Mouse (Mus musculus) midbrain, postnatal 0 days (tissue): ENCODE data around the gene Pgam1. TPM values are rescaled to one million over a fixed set of nuclear protein-coding genes. Genes with fewer than 3 reads are reported as not detected.

ENCODE experiments used
- ATAC-seq: fragments of 200-750 bp; cut with Nextera tagmentation; 2 replicates; pipeline ENCODE4 v1.8.0; 2017; ENCODE audit warnings: moderate number of reproducible peaks, mild to moderate bottlenecking, moderate TSS enrichment, moderate library complexity; ENCODE audit not compliant: low FRiP score
- DNase-seq: peaks from one replicate; pipeline ENCODE4 v3.0.0-alpha.2; 2015; ENCODE audit warnings: low spot score
- H3K27ac ChIP-seq: fragments of 300-500 bp; sonication (generic); 2 replicates; pipeline ENCODE4 v1.5.1; 2014; ENCODE audit warnings: low read depth, mild to moderate bottlenecking, low read length, mixed read lengths
- H3K27me3 ChIP-seq: fragments of 300-500 bp; sonication (generic); 2 replicates; pipeline ENCODE4 v1.6.1; 2014; ENCODE audit warnings: low read length, control low read depth, mixed read lengths; ENCODE audit not compliant: insufficient read depth
- H3K36me3 ChIP-seq: fragments of 300-500 bp; sonication (generic); 2 replicates; pipeline ENCODE4 v1.6.1; 2014; ENCODE audit warnings: low read length, control low read depth, mixed read lengths; ENCODE audit not compliant: insufficient read depth
- H3K4me1 ChIP-seq: fragments of 300-500 bp; sonication (generic); 2 replicates; pipeline ENCODE4 v1.6.1; 2014; ENCODE audit warnings: mild to moderate bottlenecking, control low read depth, antibody characterized with exemption, low read length, mixed read lengths; ENCODE audit not compliant: insufficient read depth
- H3K4me2 ChIP-seq: fragments of 300-500 bp; sonication (generic); 2 replicates; pipeline ENCODE4 v1.6.1; 2014; ENCODE audit warnings: low read depth, mild to moderate bottlenecking, low read length, mixed read lengths; ENCODE audit not compliant: poor library complexity, severe bottlenecking
- H3K4me3 ChIP-seq: fragments of 300-500 bp; sonication (generic); 2 replicates; pipeline ENCODE4 v1.5.1; 2014; ENCODE audit warnings: low read depth, mild to moderate bottlenecking, low read length, moderate library complexity
- H3K9ac ChIP-seq: fragments of 300-500 bp; sonication (generic); replicated peaks from 2 replicates; pipeline ENCODE4 v1.6.1; 2014; ENCODE audit warnings: mild to moderate bottlenecking, low read length, moderate library complexity, mixed read lengths; ENCODE audit not compliant: poor library complexity, severe bottlenecking
- H3K9me3 ChIP-seq: fragments of 300-500 bp; sonication (generic); 2 replicates; pipeline ENCODE4 v1.6.1; 2016; ENCODE audit warnings: low read length, control low read depth
- CTCF ChIP-seq: IDR thresholded peaks from 2 replicates; pipeline ENCODE4 v1.5.1; 2016; ENCODE audit warnings: antibody characterized with exemption, mild to moderate bottlenecking
- WGBS: fragments of 180-500 bp; shearing (Covaris S2); extraction: QIAGEN DNeasy Blood & Tissue Kit; methylation state at CpG from one replicate; pipeline ENCODE4 v1.1.7; 2014; 5-methylcytosine and 5-hydroxymethylcytosine counted together
- polyA plus RNA-seq: library from polyadenylated mRNA; unstranded; fragments of >200 nt; fragmentation: Nextera tagmentation; extraction: Ambion mirVana; gene quantifications from 2 replicates; pipeline ENCODE4 v1.2.1, GENCODE M21; 2015
- total RNA-seq: library from RNA; depleted of rRNA; stranded (reverse); fragments of >200 nt; gene quantifications from 2 replicates; pipeline ENCODE4 v1.2.3, GENCODE M21; 2014

Pgam1 gene
- total and polyA plus RNA-seq, 2 experiments from 2014 or later = 473 to 536 TPM

GRCm38 (mm10) chr19:41881842-41882241 is 29.9 kb upstream of the Pgam1 start:
- no peaks in the 10 kb centered on the region for H3K27me3 ChIP-seq
- TF ChIP-seq CTCF = no peak
- no peaks in the 10 kb centered on the region for H3K9me3 ChIP-seq
- peaks cover 69% of the 10 kb centered on the region for H3K36me3 ChIP-seq
- H3K4me2 ChIP-seq = no peak overlapping the region
- WGBS = 95% methylated on average over 4 of the region's 4 CpGs
- ATAC-seq (no peak), DNase-seq (no peak)
- no peaks in the 10 kb centered on the region for H3K4me1 ChIP-seq
- no peak overlapping the region for H3K9ac ChIP-seq
- H3K27ac ChIP-seq = no peak overlapping the region
- no peak overlapping the region for H3K4me3 ChIP-seq

GRCm38 (mm10) chr19:41883882-41884281 is 27.8 kb upstream of the Pgam1 start:
- ATAC-seq = no peak
- Histone ChIP-seq H3K4me1 (no peaks in the 10 kb centered on the region), H3K27me3 (no peaks in the 10 kb centered on the region), H3K9ac (no peak overlapping the region), H3K36me3 (peaks cover 78% of the 10 kb centered on the region), H3K27ac (no peak overlapping the region), H3K9me3 (no peaks in the 10 kb centered on the region), H3K4me2 (no peak overlapping the region), H3K4me3 (no peak overlapping the region)
- DNase-seq = no peak
- WGBS = 95% methylated on average over 9 of the region's 9 CpGs
- no peak for TF ChIP-seq CTCF

- TF ChIP-seq CTCF = no peak
Measured at GRCm38 (mm10) chr19:41888191-41888590, 23.5 kb upstream of the Pgam1 start.

GRCm38 (mm10) chr19:41894959-41895358 is 16.8 kb upstream of the Pgam1 start:
- Histone ChIP-seq H3K36me3 (peaks cover 15% of the 10 kb centered on the region), H3K27ac (no peak overlapping the region), H3K4me3 (peak overlapping the region; percentile 69), H3K9ac (peak overlapping the region; percentile 55; the same call in 1 of the 2 replicates), H3K9me3 (no peaks in the 10 kb centered on the region), H3K27me3 (no peaks in the 10 kb centered on the region), H3K4me1 (peaks cover 6% of the 10 kb centered on the region; the same call in 1 of the 2 replicates), H3K4me2 (peak overlapping the region; percentile 71)
- no peak for ATAC-seq
- DNase-seq = no peak
- WGBS = 55% methylated on average over 7 of the region's 7 CpGs
- TF ChIP-seq CTCF = no peak

More at GRCm38 (mm10) chr19:41888191-41888590, 23.5 kb upstream of the Pgam1 start:
- H3K4me2 ChIP-seq = no peak overlapping the region
- H3K9ac ChIP-seq = no peak overlapping the region
- no peaks in the 10 kb centered on the region for H3K9me3 ChIP-seq
- H3K4me3 ChIP-seq = no peak overlapping the region
- ATAC-seq = no peak
- H3K4me1 ChIP-seq = no peaks in the 10 kb centered on the region
- no peak for DNase-seq
- H3K27me3 ChIP-seq = no peaks in the 10 kb centered on the region
- H3K27ac ChIP-seq = no peak overlapping the region
- peaks cover 78% of the 10 kb centered on the region for H3K36me3 ChIP-seq

- H3K36me3 ChIP-seq = peaks cover 10% of the 10 kb centered on the region; the same call in 1 of the 2 replicates
- H3K27me3 ChIP-seq = no peaks in the 10 kb centered on the region
- DNase-seq = peak; percentile 96
- peak within 1 kb of the TSS; percentile 69 for H3K4me3 ChIP-seq
- ATAC-seq = peak; percentile 95
- no peak for TF ChIP-seq CTCF
- H3K9me3 ChIP-seq = no peaks in the 10 kb centered on the region
- WGBS = 2% methylated on average over 46 of the region's 46 CpGs
- H3K27ac ChIP-seq = 0 out of 2 replicates have a peak within 1 kb of the TSS, but pooled peaks have one; percentile 28
- peak within 1 kb of the TSS; percentile 71 for H3K4me2 ChIP-seq
- H3K4me1 ChIP-seq = peaks cover 6% of the 10 kb centered on the region; the same call in 1 of the 2 replicates
- H3K9ac ChIP-seq = peak within 1 kb of the TSS; percentile 55
Measured at GRCm38 (mm10) chr19:41895460-41896318, 16.0 kb upstream of the Pgam1 start, which contains the start of gene Rrp12. Gene Rrp12, minus strand, starts transcription at chr19:41896173.

- Histone ChIP-seq H3K36me3 (0 out of 2 replicates have a peak, but pooled peaks cover 6% of the 10 kb centered on the region), H3K4me3 (peak overlapping the region; percentile 69), H3K27me3 (no peaks in the 10 kb centered on the region), H3K4me1 (peaks cover 6% of the 10 kb centered on the region; the same call in 1 of the 2 replicates), H3K9ac (peak overlapping the region; percentile 46; the same call in 1 of the 2 replicates), H3K27ac (no peak overlapping the region), H3K9me3 (no peaks in the 10 kb centered on the region), H3K4me2 (peak overlapping the region; percentile 71)
- no peak; the same call in 1 of the 2 replicates for ATAC-seq
- DNase-seq = no peak
- TF ChIP-seq CTCF = no peak
- WGBS = 16% methylated on average over 18 of the region's 18 CpGs
Measured at GRCm38 (mm10) chr19:41896319-41896711, 15.4 kb upstream of the Pgam1 start.
